Mouse (Mus musculus) bone marrow, adult 2 months (tissue): ENCODE data around the gene Rpl3l.

ENCODE experiments used
- CTCF ChIP-seq: fragments of 200-500 bp; IDR thresholded peaks from 2 replicates; pipeline ENCODE4 v1.5.1; 2011; ENCODE audit warnings: low read length, control low read depth; ENCODE audit not compliant: control insufficient read depth, insufficient read depth
- POLR2A ChIP-seq: fragments of 200-500 bp; IDR thresholded peaks from 2 replicates; pipeline ENCODE4 v1.6.1; 2011; ENCODE audit warnings: low read depth, mild to moderate bottlenecking, control low read depth, low read length, borderline replicate concordance; ENCODE audit not compliant: control insufficient read depth

- TF ChIP-seq CTCF = no peak
- no peak for TF ChIP-seq POLR2A
Measured at GRCm38 (mm10) chr17:24707801-24708425, 19.7 kb upstream of the Rpl3l start.
